Mouse (Mus musculus): ENCODE data around the gene Keap1. TPM values are rescaled to one million over a fixed set of nuclear protein-coding genes. Genes with fewer than 3 reads are reported as not detected.

Gene Keap1
- polyA plus RNA-seq, 1 experiment: 55.4 TPM

- TF ChIP-seq POLR2A (IDR thresholded peaks at IDR 0.05; ENCODE audit: low read depth, low read length) (no peak), CTCF (IDR thresholded peaks at IDR 0.05; ENCODE audit: extremely low read depth, insufficient read depth, insufficient read length, insufficient replicate concordance) (peak; percentile 33; the same call in 1 of the 2 replicates)
- no peak overlapping the region for H3K4me3 ChIP-seq (ENCODE audit: extremely low read depth, insufficient read depth, insufficient read length)
- DNase-seq (ENCODE audit: low read depth in 1 of 2, low spot score in 2 of 2): peak in 1 of 2 experiments; percentile 79
Observed at GRCm38 (mm10) chr9:21221383-21221929, 17.7 kb downstream of the Keap1 start.

GRCm38 (mm10) chr9:21220490-21221382 is 18.4 kb downstream of the Keap1 start:
- H3K36me3 ChIP-seq (ENCODE audit: control insufficient read depth, insufficient read depth, low read length): no peaks in the 10 kb centered on the region
- H3K4me1 ChIP-seq (ENCODE audit: control insufficient read depth, insufficient read depth, insufficient read length): peaks cover 8% of the 10 kb centered on the region; the same call in 1 of the 2 replicates
- TF ChIP-seq CTCF (IDR thresholded peaks at IDR 0.05; ENCODE audit: extremely low read depth, insufficient read depth, insufficient read length, insufficient replicate concordance) (peak; percentile 92), POLR2A (IDR thresholded peaks at IDR 0.05; ENCODE audit: low read depth, low read length) (no peak)
- H3K4me3 ChIP-seq (ENCODE audit: extremely low read depth, insufficient read depth, insufficient read length): peak overlapping the region; percentile 14
- peak overlapping the region; percentile 48 for H3K27ac ChIP-seq (ENCODE audit: insufficient read depth, low read length)
- WGBS: 6% methylated on average over 21 of the region's 21 CpGs
- no peaks in the 10 kb centered on the region for H3K27me3 ChIP-seq (ENCODE audit: control insufficient read depth, insufficient read depth, low read length)
- peak; percentile 89 to 93 for DNase-seq (ENCODE audit: low read depth in 1 of 2, low spot score in 2 of 2)

More at GRCm38 (mm10) chr9:21221383-21221929, 17.7 kb downstream of the Keap1 start:
- H3K4me1 ChIP-seq (ENCODE audit: control insufficient read depth, insufficient read depth, insufficient read length): peaks cover 8% of the 10 kb centered on the region; the same call in 1 of the 2 replicates
- H3K27ac ChIP-seq (ENCODE audit: insufficient read depth, low read length): no peak overlapping the region
- 10% methylated on average over 7 of the region's 7 CpGs for WGBS
- no peaks in the 10 kb centered on the region for H3K27me3 ChIP-seq (ENCODE audit: control insufficient read depth, insufficient read depth, low read length)
- no peaks in the 10 kb centered on the region for H3K36me3 ChIP-seq (ENCODE audit: control insufficient read depth, insufficient read depth, low read length)

- H3K36me3 ChIP-seq (ENCODE audit: control insufficient read depth, insufficient read depth, low read length): no peaks in the 10 kb centered on the region
- H3K27ac ChIP-seq (ENCODE audit: insufficient read depth, low read length): no peak overlapping the region
- no peak for TF ChIP-seq CTCF (IDR thresholded peaks at IDR 0.05; ENCODE audit: extremely low read depth, insufficient read depth, insufficient read length, insufficient replicate concordance)
- H3K27me3 ChIP-seq (ENCODE audit: control insufficient read depth, insufficient read depth, low read length): no peaks in the 10 kb centered on the region
- no peak for DNase-seq (ENCODE audit: low read depth in 1 of 2, low spot score in 2 of 2)
- no peak overlapping the region for H3K4me3 ChIP-seq (ENCODE audit: extremely low read depth, insufficient read depth, insufficient read length)
- WGBS: 52% methylated on average over 3 of the region's 3 CpGs
- H3K4me1 ChIP-seq (ENCODE audit: control insufficient read depth, insufficient read depth, insufficient read length): peaks cover 3% of the 10 kb centered on the region; the same call in 1 of the 2 replicates
Observed at GRCm38 (mm10) chr9:21219820-21220219, 19.3 kb downstream of the Keap1 start.

GRCm38 (mm10) chr9:21216050-21216841 is 22.9 kb downstream of the Keap1 start:
- DNase-seq (ENCODE audit: low read depth in 1 of 2, low spot score in 2 of 2): no peak
- H3K4me1 ChIP-seq (ENCODE audit: control insufficient read depth, insufficient read depth, insufficient read length): peaks cover 3% of the 10 kb centered on the region; the same call in 1 of the 2 replicates
- TF ChIP-seq CTCF (IDR thresholded peaks at IDR 0.05; ENCODE audit: extremely low read depth, insufficient read depth, insufficient read length, insufficient replicate concordance) (no peak), POLR2A (IDR thresholded peaks at IDR 0.05; ENCODE audit: low read depth, low read length) (no peak)
- no peak overlapping the region for H3K4me3 ChIP-seq (ENCODE audit: extremely low read depth, insufficient read depth, insufficient read length)
- H3K27me3 ChIP-seq (ENCODE audit: control insufficient read depth, insufficient read depth, low read length): no peaks in the 10 kb centered on the region
- H3K27ac ChIP-seq (ENCODE audit: insufficient read depth, low read length): no peak overlapping the region
- H3K36me3 ChIP-seq (ENCODE audit: control insufficient read depth, insufficient read depth, low read length): peaks cover under 1% of the 10 kb centered on the region
- WGBS: 85% methylated on average over 25 of the region's 25 CpGs

- Histone ChIP-seq H3K4me3 (ENCODE audit: extremely low read depth, insufficient read depth, insufficient read length) (no peak overlapping the region), H3K36me3 (ENCODE audit: control insufficient read depth, insufficient read depth, low read length) (peaks cover 4% of the 10 kb centered on the region), H3K27me3 (ENCODE audit: control insufficient read depth, insufficient read depth, low read length) (no peaks in the 10 kb centered on the region), H3K4me1 (ENCODE audit: control insufficient read depth, insufficient read depth, insufficient read length) (no peaks in the 10 kb centered on the region), H3K27ac (ENCODE audit: insufficient read depth, low read length) (no peak overlapping the region)
- 69% methylated on average over 7 of the region's 7 CpGs for WGBS
- DNase-seq (ENCODE audit: low read depth in 1 of 2, low spot score in 2 of 2): no peak
- TF ChIP-seq CTCF (IDR thresholded peaks at IDR 0.05; ENCODE audit: extremely low read depth, insufficient read depth, insufficient read length, insufficient replicate concordance) (peak; percentile 51; the same call in 1 of the 2 replicates), POLR2A (IDR thresholded peaks at IDR 0.05; ENCODE audit: low read depth, low read length) (no peak)
Observed at GRCm38 (mm10) chr9:21213617-21214190, 25.5 kb downstream of the Keap1 start.

- Histone ChIP-seq H3K36me3 (ENCODE audit: control insufficient read depth, insufficient read depth, low read length) (peaks cover 4% of the 10 kb centered on the region), H3K4me3 (ENCODE audit: extremely low read depth, insufficient read depth, insufficient read length) (no peak overlapping the region), H3K27ac (ENCODE audit: insufficient read depth, low read length) (no peak overlapping the region), H3K4me1 (ENCODE audit: control insufficient read depth, insufficient read depth, insufficient read length) (no peaks in the 10 kb centered on the region), H3K27me3 (ENCODE audit: control insufficient read depth, insufficient read depth, low read length) (no peaks in the 10 kb centered on the region)
- TF ChIP-seq POLR2A (IDR thresholded peaks at IDR 0.05; ENCODE audit: low read depth, low read length) (no peak), CTCF (IDR thresholded peaks at IDR 0.05; ENCODE audit: extremely low read depth, insufficient read depth, insufficient read length, insufficient replicate concordance) (no peak)
- 89% methylated on average over 7 of the region's 7 CpGs for WGBS
- no peak for DNase-seq (ENCODE audit: low read depth in 1 of 2, low spot score in 2 of 2)
Observed at GRCm38 (mm10) chr9:21211624-21212023, 27.5 kb downstream of the Keap1 start.
